25 mouse cellular contexts compared by ENCODE assay signal in the genomic region with DNA sequence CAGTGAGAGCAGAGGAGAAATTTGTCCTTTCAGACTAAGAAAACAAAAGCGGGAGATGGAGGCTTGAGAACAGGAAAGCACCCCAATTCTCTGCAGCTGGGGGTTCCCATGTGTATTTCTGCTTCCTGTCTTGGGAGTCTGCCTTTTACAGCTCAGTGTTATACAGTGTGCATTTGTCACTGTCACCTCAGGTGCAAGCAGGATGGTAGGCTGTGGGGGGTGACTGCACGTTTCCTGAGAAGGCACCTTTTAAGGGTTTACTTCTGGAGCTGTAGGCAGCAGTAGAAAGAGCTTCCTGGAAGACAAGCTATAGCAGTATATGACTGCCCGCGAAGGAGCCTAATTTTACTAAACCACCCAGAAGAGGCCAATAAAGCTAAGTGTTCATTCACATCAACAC.
DNase-seq lines count a peak whose midpoint lies in the region; ATAC-seq lines count a peak whose summit lies in the region.
"Had no signal": no experiment of that assay in that cellular context is flagged by ENCODE, and none has a peak within 500 bp of the region (broad histone marks: within the 10 kb centered on the region; RNA-seq: fewer than 3 reads in every experiment).

No protein-coding gene starts in this region.

- H3K27ac ChIP-seq in limb, embryonic 10.5 days: no peak overlapping the region
- H3K27ac ChIP-seq: embryonic facial prominence, embryonic 10.5 days; hindbrain, embryonic 14.5 days; limb, embryonic 15.5 days; liver, embryonic 14.5 days; neural tube, embryonic 13.5 days had no signal

- no peaks in the 10 kb centered on the region for H3K27me3 ChIP-seq in limb, embryonic 10.5 days (ENCODE audit: low read depth, poor library complexity, severe bottlenecking)
- H3K27me3 ChIP-seq: limb, embryonic 15.5 days; megakaryocyte, embryonic 14.5 days; neural tube, embryonic 13.5 days had no signal

- peak; percentile 55 for DNase-seq in CD4-positive helper T cell, adult 2 months (ENCODE audit: low read depth, low spot score)
- peak; percentile 38 for DNase-seq in T-cell, adult 2 months (ENCODE audit: low spot score)
- DNase-seq in thymus, adult 18-20 months: peak; percentile 26 to 49
- peak; percentile 50 to 68 for DNase-seq in thymus, postnatal 36 days
- no peak for DNase-seq in right cerebral cortex, postnatal 36 days (ENCODE audit: low spot score in 2 of 2)
- no peak for DNase-seq in limb, embryonic 10.5 days (ENCODE audit: low spot score)
- DNase-seq: B cell, adult 2 months; cerebellum, adult 11 months; cerebellum, postnatal 10 days; gastrocnemius, postnatal 25 days; heart, postnatal 4 days; kidney, postnatal 25 days; layer of hippocampus, postnatal 36 days; lung, embryonic 14.5 days; midbrain, embryonic 14.5 days; retina, postnatal 1 day; right cerebral cortex, postnatal 25 days had no signal

- H3K4me1 ChIP-seq in limb, embryonic 10.5 days: peaks cover 16% of the 10 kb centered on the region
- H3K4me1 ChIP-seq: megakaryocyte, embryonic 14.5 days; neural tube, embryonic 13.5 days had no signal

- no peak for ATAC-seq in granulocyte monocyte progenitor cell, adult 5-6 weeks (replicated peaks; ENCODE audit: poor library complexity, severe bottlenecking)
- ATAC-seq: intestine, embryonic 16.5 days had no signal

- no peaks in the 10 kb centered on the region for H3K9me3 ChIP-seq in limb, embryonic 10.5 days (replicated peaks)
- H3K9me3 ChIP-seq: embryonic facial prominence, embryonic 10.5 days; limb, embryonic 15.5 days; neural tube, embryonic 13.5 days had no signal

- H3K4me3 ChIP-seq in limb, embryonic 10.5 days: no peak overlapping the region
- H3K4me3 ChIP-seq: embryonic facial prominence, embryonic 10.5 days; limb, embryonic 15.5 days; megakaryocyte, embryonic 14.5 days; neural tube, embryonic 13.5 days had no signal

- WGBS in limb, embryonic 10.5 days: 73% methylated on average over 4 of the region's 4 CpGs

- H3K36me3 ChIP-seq in limb, embryonic 10.5 days: no peaks in the 10 kb centered on the region
- H3K36me3 ChIP-seq: embryonic facial prominence, embryonic 10.5 days; limb, embryonic 15.5 days; neural tube, embryonic 13.5 days had no signal

Comparison
In these comparisons a context has a peak if more than half of its experiments do, and no peak if none do; other contexts are left out.
1. DNase-seq: peak in CD4-positive helper T cell, adult 2 months (single experiment), T-cell, adult 2 months (single experiment), thymus, adult 18-20 months (2 of 2) and thymus, postnatal 36 days (2 of 2); none in right cerebral cortex, postnatal 36 days (0 of 2) and limb, embryonic 10.5 days (single experiment).